Mouse (Mus musculus) adrenal gland, postnatal 14 days (tissue): ENCODE data around the gene Agfg1. TPM values are rescaled to one million over a fixed set of nuclear protein-coding genes. Genes with fewer than 3 reads are reported as not detected.
"Not testable (repeated sequence)": the region's sequence is repeated elsewhere in the genome, so short reads cannot be mapped to it uniquely, and the experiment has no call there.

Experiments used
- DNase-seq: peaks from one replicate; pipeline ENCODE4 v3.0.0; 2021; ENCODE audit warnings: mixed read lengths
- microRNA-seq, 2 experiments: library from miRNA; unstranded; fragments of <30 nt; microRNA quantifications; one replicate each; pipeline ENCODE4 v1.2.0; 2021
- total RNA-seq: library from RNA; stranded (reverse); gene quantifications from 2 replicates; pipeline ENCODE4 v1.2.3, GENCODE M21; 2021

The Agfg1 gene
- total RNA-seq, 1 experiment from 2014 or later, result 53.0 TPM

DNA sequence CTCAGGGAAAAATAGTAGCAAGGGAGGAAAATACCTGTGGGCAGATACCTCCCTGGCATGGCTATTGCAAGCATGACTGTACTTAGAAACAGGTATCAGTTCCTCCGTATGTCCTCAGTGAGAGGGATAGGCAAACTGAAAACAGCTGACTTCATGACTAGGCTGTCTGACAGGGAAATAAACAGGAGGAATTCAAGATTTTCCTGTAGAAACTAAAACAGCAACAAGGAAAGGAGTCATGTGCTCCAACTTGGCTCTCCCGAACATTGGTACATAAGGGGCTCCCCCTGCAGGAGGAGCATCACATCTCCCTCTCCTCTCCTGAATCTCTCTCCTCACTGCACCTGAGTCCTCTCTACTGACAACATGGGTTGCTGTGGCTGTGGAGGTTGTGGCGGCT, 73.7 kb downstream of the Agfg1 start, which contains the start of gene A030005L19Rik:
TSS of gene A030005L19Rik (plus strand) at position 301 of the 400 bp plus-strand sequence.
- DNase-seq, result no peak

DNA sequence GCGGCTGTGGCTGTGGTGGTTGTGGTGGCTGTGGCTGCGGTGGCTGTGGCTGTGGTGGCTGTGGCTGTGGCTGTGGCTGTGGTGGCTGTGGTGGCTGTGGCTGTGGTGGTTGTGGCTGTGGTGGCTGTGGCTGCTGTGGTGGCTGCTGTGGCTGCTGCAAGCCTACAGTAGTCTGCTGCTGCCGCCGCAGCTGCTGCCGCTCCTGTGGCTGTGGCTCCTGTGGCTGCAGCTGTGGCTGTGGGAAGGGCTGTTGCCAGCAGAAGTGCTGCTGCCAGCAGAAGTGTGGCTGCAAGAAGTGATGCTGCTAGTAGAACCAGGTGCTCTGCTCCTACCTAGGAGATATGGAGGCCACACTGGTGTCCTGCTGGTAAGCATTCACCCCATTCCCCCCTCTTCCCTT, 74.2 kb downstream of the Agfg1 start:
- not testable (repeated sequence) for DNase-seq

DNA sequence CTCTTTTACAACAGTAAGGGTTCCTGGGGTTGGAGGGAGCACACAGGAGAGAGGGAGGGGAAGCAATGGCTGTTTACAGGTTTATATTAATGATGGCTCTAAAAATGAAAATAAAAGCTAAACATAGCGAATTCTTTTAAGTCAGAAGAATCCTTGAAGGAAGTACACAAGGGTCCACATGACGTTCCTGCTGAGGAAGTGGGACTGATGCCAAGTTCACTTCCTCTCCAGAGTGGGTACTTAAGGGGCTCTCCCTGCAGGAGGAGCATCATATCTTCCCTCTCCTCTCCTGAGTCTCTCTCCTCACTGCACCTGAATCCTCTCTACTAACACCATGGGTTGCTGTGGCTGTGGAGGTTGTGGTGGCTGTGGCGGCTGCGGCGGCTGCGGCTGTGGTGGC, 85.4 kb downstream of the Agfg1 start, which contains the start of gene A030014E15Rik:
TSS of gene A030014E15Rik (plus strand) at position 268 of the 400 bp plus-strand sequence.
- DNase-seq, result peak; percentile 20

DNA sequence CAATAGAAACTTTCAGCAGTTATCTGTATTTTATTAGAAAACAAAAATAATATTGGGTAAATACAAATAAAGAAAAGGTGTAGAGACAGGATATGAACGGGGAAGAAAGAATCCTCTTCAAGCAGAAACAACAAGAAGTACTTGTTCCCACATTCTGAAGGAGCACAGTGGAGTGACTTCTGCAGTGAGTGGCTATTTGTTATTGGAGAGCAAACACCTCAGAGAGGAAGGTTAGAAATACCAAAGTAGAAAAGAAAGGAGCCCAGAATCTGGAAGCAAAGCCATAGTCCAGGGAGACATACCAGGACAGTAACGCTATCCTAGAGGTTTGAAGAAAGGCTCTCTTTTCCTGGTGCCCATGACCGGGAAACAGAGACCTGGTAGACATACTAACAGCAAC, 91.3 kb downstream of the Agfg1 start:
- not testable (repeated sequence) for DNase-seq

DNA sequence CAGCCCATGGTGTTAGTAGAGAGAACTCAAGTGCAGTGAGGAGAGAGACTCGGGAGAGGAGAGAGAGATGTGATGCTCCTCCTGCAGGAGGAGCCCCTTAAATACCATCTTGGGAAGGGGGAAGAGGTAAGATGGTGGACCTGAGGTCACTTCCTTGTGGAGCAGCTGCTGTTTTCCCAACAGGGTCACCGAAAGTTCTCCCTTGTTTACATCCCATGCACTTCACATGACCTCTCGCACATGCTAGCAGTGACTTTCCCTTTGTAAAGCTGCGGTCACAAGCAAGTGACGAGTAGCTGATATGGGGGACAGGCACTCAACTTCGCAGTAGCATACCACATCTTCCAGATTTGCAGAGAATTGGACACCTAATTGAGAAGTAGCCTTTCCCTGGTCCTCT, 92.0 kb downstream of the Agfg1 start, which contains the start of gene Gm6217:
TSS of gene Gm6217 (minus strand) at position 74 of the 400 bp plus-strand sequence.
- not testable (repeated sequence) for DNase-seq

DNA sequence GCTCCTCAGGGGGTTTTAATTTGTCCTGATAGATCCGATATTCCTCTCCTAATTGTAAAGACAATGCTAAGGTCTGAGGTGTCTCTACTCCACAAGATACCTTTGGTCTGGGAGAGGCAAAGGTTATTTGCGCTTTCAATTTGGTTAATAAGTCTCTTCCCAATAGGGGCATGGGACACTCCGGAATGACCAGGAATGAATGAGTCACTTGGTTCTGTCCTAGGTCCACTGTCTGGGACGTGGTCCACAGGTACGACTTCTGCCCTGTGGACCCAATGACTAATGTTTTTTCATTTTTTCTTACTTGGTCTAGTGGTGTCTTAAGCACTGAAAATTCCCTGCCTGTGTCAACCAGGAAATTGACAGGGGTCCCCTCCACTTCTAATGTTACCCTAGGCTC, 99.4 kb downstream of the Agfg1 start:
- DNase-seq, result no peak

DNA sequence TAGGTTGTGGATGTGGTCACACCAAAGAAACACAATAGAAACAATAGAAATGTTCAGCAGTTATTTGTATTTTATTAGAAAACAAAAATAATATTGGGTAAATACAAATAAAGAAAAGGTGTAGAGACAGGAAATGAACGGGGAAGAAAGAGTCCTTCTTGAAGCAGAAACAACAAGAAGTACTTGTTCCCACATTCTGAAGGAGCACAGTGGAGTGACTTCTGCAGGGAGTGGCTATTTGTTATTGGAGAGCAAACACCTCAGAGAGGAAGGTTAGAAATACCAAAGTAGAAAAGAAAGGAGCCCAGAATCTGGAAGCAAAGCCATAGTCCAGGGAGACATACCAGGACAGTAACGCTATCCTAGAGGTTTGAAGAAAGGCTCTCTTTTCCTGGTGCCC, 103.2 kb downstream of the Agfg1 start:
- not testable (repeated sequence) for DNase-seq

DNA sequence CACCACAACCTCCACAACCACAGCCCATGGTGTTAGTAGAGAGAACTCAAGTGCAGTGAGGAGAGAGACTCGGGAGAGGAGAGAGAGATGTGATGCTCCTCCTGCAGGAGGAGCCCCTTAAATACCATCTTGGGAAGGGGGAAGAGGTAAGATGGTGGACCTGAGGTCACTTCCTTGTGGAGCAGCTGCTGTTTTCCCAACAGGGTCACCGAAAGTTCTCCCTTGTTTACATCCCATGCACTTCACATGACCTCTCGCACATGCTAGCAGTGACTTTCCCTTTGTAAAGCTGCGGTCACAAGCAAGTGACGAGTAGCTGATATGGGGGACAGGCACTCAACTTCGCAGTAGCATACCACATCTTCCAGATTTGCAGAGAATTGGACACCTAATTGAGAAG, 104.0 kb downstream of the Agfg1 start, which contains the start of gene A030003K21Rik:
TSS of gene A030003K21Rik (minus strand) at position 94 of the 400 bp plus-strand sequence.
- DNase-seq, result not testable (repeated sequence)

DNA sequence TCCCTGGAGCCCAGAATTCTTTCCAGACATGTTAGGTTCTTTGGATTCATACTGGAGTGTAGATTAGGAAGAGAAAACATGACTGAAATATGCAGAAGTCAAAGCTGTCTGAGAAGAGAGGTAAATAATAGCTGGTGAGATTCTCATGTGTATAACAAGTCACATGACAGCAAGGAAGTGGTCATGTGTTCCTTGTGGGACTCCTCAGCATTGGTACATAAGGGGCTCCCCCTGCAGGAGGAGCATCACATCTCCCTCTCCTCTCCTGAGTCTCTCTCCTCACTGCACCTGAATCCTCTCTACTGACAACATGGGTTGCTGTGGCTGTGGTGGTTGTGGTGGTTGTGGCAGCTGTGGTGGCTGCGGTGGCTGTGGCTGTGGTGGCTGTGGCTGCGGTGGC, 106.7 kb downstream of the Agfg1 start:
- DNase-seq, result not testable (repeated sequence)

DNA sequence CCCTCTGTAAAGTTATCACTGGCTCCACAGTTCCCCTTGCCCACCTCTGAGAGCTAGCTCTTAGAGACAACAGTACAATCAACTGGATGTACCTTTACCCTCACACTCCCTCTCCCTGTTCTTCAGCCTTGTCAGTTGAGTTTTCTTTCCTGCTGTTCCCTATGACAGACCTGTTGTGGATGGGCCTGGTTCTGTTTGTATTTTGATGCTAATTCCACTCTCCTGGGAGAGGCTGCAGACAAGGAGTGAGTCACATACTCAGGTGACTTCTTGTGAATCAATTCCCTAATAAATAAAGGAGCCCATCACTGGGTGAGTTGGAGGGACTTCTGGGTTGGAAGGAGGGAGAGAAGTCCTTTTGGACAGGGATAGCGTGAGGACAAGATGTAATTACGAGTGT, 109.3 kb downstream of the Agfg1 start:
- no peak for DNase-seq

Small RNA genes within 50 kb of the gene (microRNA-seq; reads per million reads assigned to microRNA genes)
- gene Gm22396, result 0.43 to 1.9 reads per million in 2 experiments

Other genes with a start within 250 kb of the Agfg1 start
- 129 and 138 TPM in 2 replicates for gene Mff, start 114.6 kb upstream of the Agfg1 start, total RNA-seq
- not detected in 2 replicates for gene Tm4sf20, start 71.0 kb upstream of the Agfg1 start, total RNA-seq
- not detected in 2 replicates for gene Gm47791, start 68.2 kb upstream of the Agfg1 start, total RNA-seq
- gene A030005L19Rik, start 73.8 kb downstream of the Agfg1 start, total RNA-seq, result not detected in 2 replicates
- not detected in 2 replicates for gene A030014E15Rik, start 85.4 kb downstream of the Agfg1 start, total RNA-seq
- gene Gm6217, start 91.9 kb downstream of the Agfg1 start, total RNA-seq, result not detected in 2 replicates
- gene A030003K21Rik, start 103.9 kb downstream of the Agfg1 start, total RNA-seq, result not detected in 2 replicates
- not detected in 2 replicates for gene Gm7544, start 116.5 kb downstream of the Agfg1 start, total RNA-seq
- gene Gm47955, start 120.8 kb downstream of the Agfg1 start, total RNA-seq, result not detected in 2 replicates
- not detected in 2 replicates for gene Gm47959, start 161.1 kb downstream of the Agfg1 start, total RNA-seq
- gene Slc19a3, start 199.0 kb downstream of the Agfg1 start, total RNA-seq, result 0.26 TPM in 1 of 2 replicates, not detected in the other
- not detected in 2 replicates for gene Krtap28-10, start 203.0 kb downstream of the Agfg1 start, total RNA-seq
- not detected in 2 replicates for gene Gm47969, start 205.4 kb downstream of the Agfg1 start, total RNA-seq
- gene A030005K14Rik, start 219.9 kb downstream of the Agfg1 start, total RNA-seq, result not detected in 2 replicates
- not detected in 2 replicates for gene Krtap28-13, start 221.4 kb downstream of the Agfg1 start, total RNA-seq